Mouse (Mus musculus) hindbrain, embryonic 10.5 days (tissue): ENCODE measurements at regions not wholly inside any gene's neighbourhood (a gene's known extent, or its start where the extent isn't known, plus 50 kb on each side); places are given as distances from the start of the nearest gene placed in this dataset.
"Not testable (repeated sequence)": the region's sequence is repeated elsewhere in the genome, so short reads cannot be mapped to it uniquely, and the experiment has no call there.

Experiments
- DNase-seq: peaks from one replicate; pipeline ENCODE4 v3.0.0-alpha.2; 2017; ENCODE audit warnings: low spot score
- H3K27ac ChIP-seq: fragments of 300-500 bp; sonication (generic); 2 replicates; pipeline ENCODE4 v1.5.1; 2016; ENCODE audit warnings: mild to moderate bottlenecking, moderate library complexity
- H3K27me3 ChIP-seq: fragments of 300-500 bp; sonication (generic); 2 replicates; pipeline ENCODE4 v1.6.1; 2016; ENCODE audit warnings: mild to moderate bottlenecking; ENCODE audit not compliant: poor library complexity, insufficient read depth, severe bottlenecking
- H3K36me3 ChIP-seq: fragments of 300-500 bp; sonication (generic); 2 replicates; pipeline ENCODE4 v1.6.1; 2016; ENCODE audit warnings: mild to moderate bottlenecking, moderate library complexity
- H3K4me1 ChIP-seq: fragments of 300-500 bp; sonication (generic); replicated peaks from 2 replicates; pipeline ENCODE4 v1.6.1; 2016; ENCODE audit warnings: mild to moderate bottlenecking
- H3K4me3 ChIP-seq: fragments of 300-500 bp; sonication (generic); 2 replicates; pipeline ENCODE4 v1.5.1; 2016; ENCODE audit warnings: mild to moderate bottlenecking, moderate library complexity
- H3K9me3 ChIP-seq: fragments of 300-500 bp; sonication (generic); 2 replicates; pipeline ENCODE4 v1.6.1; 2016; ENCODE audit warnings: mild to moderate bottlenecking, moderate library complexity
- WGBS: fragments of 180-500 bp; shearing (Covaris S2); methylation state at CpG from one replicate; pipeline ENCODE4 v1.1.7; 2016; 5-methylcytosine and 5-hydroxymethylcytosine counted together

GRCm38 (mm10) chr12:36949096-36949738, 159.1 kb upstream of the Meox2 start:
- 93% methylated on average over 2 of the region's 2 CpGs for WGBS
- Histone ChIP-seq H3K9me3 (no peaks in the 10 kb centered on the region), H3K27ac (no peak overlapping the region), H3K4me1 (no peaks in the 10 kb centered on the region), H3K36me3 (no peaks in the 10 kb centered on the region), H3K4me3 (no peak overlapping the region), H3K27me3 (no peaks in the 10 kb centered on the region)
- no peak for DNase-seq

- no peak for DNase-seq
- H3K27ac ChIP-seq, result no peak overlapping the region
- H3K4me3 ChIP-seq, result no peak overlapping the region
- no peaks in the 10 kb centered on the region for H3K4me1 ChIP-seq
- H3K27me3 ChIP-seq, result no peaks in the 10 kb centered on the region
- no peaks in the 10 kb centered on the region for H3K36me3 ChIP-seq
- H3K9me3 ChIP-seq, result no peaks in the 10 kb centered on the region
- WGBS, result 84% methylated on average over 3 of the region's 3 CpGs
These were observed 133.8 kb upstream of the Meox2 start for GRCm38 (mm10) chr12:36974432-36975094.

- no peak overlapping the region for H3K4me3 ChIP-seq
- 80% methylated on average over 3 of the region's 3 CpGs for WGBS
- H3K4me1 ChIP-seq, result no peaks in the 10 kb centered on the region
- no peak for DNase-seq
- no peaks in the 10 kb centered on the region for H3K9me3 ChIP-seq
- H3K27me3 ChIP-seq, result no peaks in the 10 kb centered on the region
- H3K36me3 ChIP-seq, result no peaks in the 10 kb centered on the region
- H3K27ac ChIP-seq, result no peak overlapping the region
These were observed 131.2 kb upstream of the Meox2 start for GRCm38 (mm10) chr12:36977141-36977540.

- H3K9me3 ChIP-seq, result no peaks in the 10 kb centered on the region
- no peak overlapping the region for H3K27ac ChIP-seq
- no peaks in the 10 kb centered on the region for H3K36me3 ChIP-seq
- WGBS, result 72% methylated on average over 4 of the region's 4 CpGs
- no peaks in the 10 kb centered on the region for H3K4me1 ChIP-seq
- no peak for DNase-seq
- no peaks in the 10 kb centered on the region for H3K27me3 ChIP-seq
- H3K4me3 ChIP-seq, result no peak overlapping the region
These were observed 117.2 kb upstream of the Meox2 start for GRCm38 (mm10) chr12:36991135-36991534.

- H3K9me3 ChIP-seq, result no peaks in the 10 kb centered on the region
- no peak overlapping the region for H3K4me3 ChIP-seq
- no peaks in the 10 kb centered on the region for H3K36me3 ChIP-seq
- no peak for DNase-seq
- H3K27me3 ChIP-seq, result no peaks in the 10 kb centered on the region
- no peaks in the 10 kb centered on the region for H3K4me1 ChIP-seq
- no peak overlapping the region for H3K27ac ChIP-seq
- 82% methylated on average over 4 of the region's 4 CpGs for WGBS
These were observed 116.4 kb upstream of the Meox2 start for GRCm38 (mm10) chr12:36991970-36992369.

GRCm38 (mm10) chr12:37001401-37001800, 106.9 kb upstream of the Meox2 start:
- Histone ChIP-seq H3K27me3 (no peaks in the 10 kb centered on the region), H3K4me3 (no peak overlapping the region), H3K27ac (no peak overlapping the region), H3K36me3 (no peaks in the 10 kb centered on the region), H3K9me3 (no peaks in the 10 kb centered on the region), H3K4me1 (no peaks in the 10 kb centered on the region)
- WGBS, result 81% methylated on average over 3 of the region's 3 CpGs
- DNase-seq, result no peak

GRCm38 (mm10) chr12:37005262-37005661, 103.1 kb upstream of the Meox2 start:
- H3K36me3 ChIP-seq, result no peaks in the 10 kb centered on the region
- 84% methylated on average over 1 of the region's 1 CpGs for WGBS
- no peak overlapping the region for H3K4me3 ChIP-seq

GRCm38 (mm10) chr12:37010306-37010705, 98.0 kb upstream of the Meox2 start:
- WGBS, result 89% methylated on average over 1 of the region's 1 CpGs

More at GRCm38 (mm10) chr12:37005262-37005661, 103.1 kb upstream of the Meox2 start:
- no peak for DNase-seq
- no peaks in the 10 kb centered on the region for H3K27me3 ChIP-seq
- no peaks in the 10 kb centered on the region for H3K9me3 ChIP-seq
- no peaks in the 10 kb centered on the region for H3K4me1 ChIP-seq
- no peak overlapping the region for H3K27ac ChIP-seq

GRCm38 (mm10) chr12:37014401-37014800, 93.9 kb upstream of the Meox2 start:
- no peak overlapping the region for H3K4me3 ChIP-seq
- WGBS, result 67% methylated on average over 4 of the region's 4 CpGs
- no peaks in the 10 kb centered on the region for H3K9me3 ChIP-seq
- no peak for DNase-seq
- no peaks in the 10 kb centered on the region for H3K27me3 ChIP-seq
- no peak overlapping the region for H3K27ac ChIP-seq
- no peaks in the 10 kb centered on the region for H3K36me3 ChIP-seq
- no peaks in the 10 kb centered on the region for H3K4me1 ChIP-seq

More at GRCm38 (mm10) chr12:37010306-37010705, 98.0 kb upstream of the Meox2 start:
- Histone ChIP-seq H3K4me3 (no peak overlapping the region), H3K9me3 (no peaks in the 10 kb centered on the region), H3K36me3 (no peaks in the 10 kb centered on the region), H3K4me1 (no peaks in the 10 kb centered on the region), H3K27me3 (no peaks in the 10 kb centered on the region), H3K27ac (no peak overlapping the region)
- DNase-seq, result no peak

- not testable (repeated sequence) for DNase-seq, H3K27me3 ChIP-seq, H3K4me1 ChIP-seq, H3K4me3 ChIP-seq, H3K36me3 ChIP-seq, H3K9me3 ChIP-seq, H3K27ac ChIP-seq
- 93% methylated on average over 7 of the region's 7 CpGs for WGBS
These were observed 93.4 kb upstream of the Meox2 start for GRCm38 (mm10) chr12:37014945-37015344.

- 67% methylated on average over 4 of the region's 4 CpGs for WGBS
- Histone ChIP-seq H3K36me3 (no peaks in the 10 kb centered on the region), H3K9me3 (no peaks in the 10 kb centered on the region), H3K27ac (no peak overlapping the region), H3K27me3 (no peaks in the 10 kb centered on the region), H3K4me1 (no peaks in the 10 kb centered on the region), H3K4me3 (no peak overlapping the region)
- DNase-seq, result no peak
These were observed 92.7 kb upstream of the Meox2 start for GRCm38 (mm10) chr12:37015474-37016248.

GRCm38 (mm10) chr12:37047191-37047590, 61.1 kb upstream of the Meox2 start:
- H3K27me3 ChIP-seq, result no peaks in the 10 kb centered on the region
- no peak for DNase-seq
- no peak overlapping the region for H3K27ac ChIP-seq
- H3K9me3 ChIP-seq, result no peaks in the 10 kb centered on the region
- H3K4me1 ChIP-seq, result no peaks in the 10 kb centered on the region
- H3K4me3 ChIP-seq, result no peak overlapping the region
- 74% methylated on average over 3 of the region's 3 CpGs for WGBS
- H3K36me3 ChIP-seq, result no peaks in the 10 kb centered on the region

- no peaks in the 10 kb centered on the region for H3K27me3 ChIP-seq
- 82% methylated on average over 1 of the region's 1 CpGs for WGBS
- no peaks in the 10 kb centered on the region for H3K36me3 ChIP-seq
- H3K27ac ChIP-seq, result no peak overlapping the region
- H3K4me3 ChIP-seq, result no peak overlapping the region
- no peak for DNase-seq
- H3K4me1 ChIP-seq, result no peaks in the 10 kb centered on the region
- no peaks in the 10 kb centered on the region for H3K9me3 ChIP-seq
These were observed 57.7 kb upstream of the Meox2 start for GRCm38 (mm10) chr12:37050596-37050995.
